Mouse (Mus musculus): ENCODE results near the gene Cluh.

The Cluh gene

GRCm38 (mm10) chr11:74673561-74673960 lies 24.3 kb downstream of the Cluh start:
- DNase-seq (ENCODE audit: low read depth, low spot score) = no peak

- DNase-seq (ENCODE audit: low read depth, low spot score) = no peak
These were observed 25.4 kb downstream of the Cluh start for GRCm38 (mm10) chr11:74674713-74675112.

- no peak for DNase-seq (ENCODE audit: low read depth, low spot score)
These were observed 25.9 kb downstream of the Cluh start for GRCm38 (mm10) chr11:74675156-74675555.

GRCm38 (mm10) chr11:74692151-74692550 lies 42.9 kb downstream of the Cluh start:
- DNase-seq (ENCODE audit: low read depth, low spot score) = no peak

GRCm38 (mm10) chr11:74699505-74699904 lies 50.2 kb downstream of the Cluh start:
- no peak for DNase-seq (ENCODE audit: low read depth, low spot score)

GRCm38 (mm10) chr11:74704068-74704467 lies 54.8 kb downstream of the Cluh start:
- no peak for DNase-seq (ENCODE audit: low read depth, low spot score)

GRCm38 (mm10) chr11:74708781-74709180 lies 59.5 kb downstream of the Cluh start:
- no peak for DNase-seq (ENCODE audit: low read depth, low spot score)

GRCm38 (mm10) chr11:74710671-74711070 lies 61.4 kb downstream of the Cluh start:
- DNase-seq (ENCODE audit: low read depth, low spot score) = no peak

GRCm38 (mm10) chr11:74715971-74716525 lies 66.8 kb downstream of the Cluh start:
- no peak for DNase-seq (ENCODE audit: low read depth, low spot score)

Data from brain, embryonic 18.5 days (tissue).